Mouse (Mus musculus) bone marrow, adult 2 months (tissue): ENCODE measurements around the gene Ddost. TPM values are rescaled to one million over a fixed set of nuclear protein-coding genes. Genes with fewer than 3 reads are reported as not detected.

ENCODE experiments used
- H3K27ac ChIP-seq: fragments of 200-500 bp; 2 replicates; pipeline ENCODE4 v1.5.1; 2012; ENCODE audit warnings: low read depth, mild to moderate bottlenecking, control low read depth, inconsistent platforms, low read length; ENCODE audit not compliant: control insufficient read depth, poor library complexity, insufficient read depth
- H3K4me1 ChIP-seq: fragments of 200-500 bp; 2 replicates; pipeline ENCODE4 v1.6.1; 2011; ENCODE audit warnings: low read length; ENCODE audit not compliant: control insufficient read depth, insufficient read depth
- H3K4me3 ChIP-seq: fragments of 200-500 bp; replicated peaks from 2 replicates; pipeline ENCODE3; 2011; ENCODE audit warnings: mild to moderate bottlenecking, low read depth, low read length, control low read depth; ENCODE audit not compliant: control insufficient read depth
- CTCF ChIP-seq: fragments of 200-500 bp; IDR thresholded peaks from 2 replicates; pipeline ENCODE4 v1.5.1; 2011; ENCODE audit warnings: low read length, control low read depth; ENCODE audit not compliant: control insufficient read depth, insufficient read depth
- POLR2A ChIP-seq: fragments of 200-500 bp; IDR thresholded peaks from 2 replicates; pipeline ENCODE4 v1.6.1; 2011; ENCODE audit warnings: low read depth, mild to moderate bottlenecking, control low read depth, low read length, borderline replicate concordance; ENCODE audit not compliant: control insufficient read depth
- WGBS: fragments of 180-500 bp; shearing (Covaris S2); methylation state at CpG from one replicate; pipeline ENCODE4 v1.1.7; 2018; 5-methylcytosine and 5-hydroxymethylcytosine counted together
- polyA plus RNA-seq: library from polyadenylated mRNA; stranded (reverse); fragments of >200 nt; gene quantifications from 2 replicates; pipeline ENCODE4 v1.2.4, GENCODE M21; 2011; ENCODE audit warnings: low replicate concordance; ENCODE audit not compliant: missing spikeins, insufficient read depth, insufficient read length

Ddost gene
- polyA plus RNA-seq, 1 experiment = 64.8 TPM

DNA sequence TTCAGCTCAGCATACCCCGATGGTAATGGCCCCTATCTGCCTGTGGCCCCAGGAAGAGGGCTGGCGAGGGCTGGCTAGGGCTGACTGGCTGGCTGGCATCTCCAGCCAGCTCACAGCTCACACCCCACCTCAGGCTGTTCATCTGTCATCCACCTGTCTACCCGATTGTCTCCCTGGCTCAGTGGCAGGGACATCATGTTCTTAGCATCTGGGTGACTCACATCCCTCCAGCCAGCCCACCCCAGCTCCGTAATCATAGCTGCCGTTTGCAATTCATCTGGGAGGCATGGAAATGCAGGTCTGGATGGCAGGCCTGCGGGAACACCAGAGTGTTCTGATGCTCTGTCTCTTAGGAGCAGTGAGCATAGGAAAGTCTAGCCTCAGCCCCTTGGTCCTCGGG lies 26.2 kb upstream of the Ddost start:
- no peak overlapping the region for H3K27ac ChIP-seq
- H3K4me1 ChIP-seq = no peaks in the 10 kb centered on the region
- H3K4me3 ChIP-seq = no peak overlapping the region
- no peak for TF ChIP-seq CTCF
- TF ChIP-seq POLR2A = no peak
- 85% methylated on average over 7 of the region's 7 CpGs for WGBS

DNA sequence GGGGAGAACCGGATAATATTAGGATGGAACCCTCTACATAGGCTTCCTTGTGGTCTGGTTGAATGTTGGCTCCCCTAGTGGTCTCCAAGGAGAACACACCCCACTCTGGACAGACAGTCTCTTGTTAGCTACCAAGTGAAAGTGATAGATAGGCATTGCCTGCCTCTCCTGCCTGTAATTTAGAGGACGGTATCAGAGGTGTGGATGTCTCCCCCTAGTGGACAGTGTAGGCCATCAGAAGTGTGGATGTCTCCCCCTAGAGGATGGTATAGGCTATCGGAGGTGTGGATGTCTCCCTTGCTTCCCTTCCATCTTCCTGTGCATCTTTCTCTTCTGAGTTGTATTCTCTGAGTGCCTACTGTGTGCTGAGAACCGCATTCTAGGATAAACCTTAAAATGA lies 21.7 kb upstream of the Ddost start:
- no peak overlapping the region for H3K4me3 ChIP-seq
- no peak overlapping the region for H3K27ac ChIP-seq
- WGBS = 19% methylated on average over 4 of the region's 4 CpGs
- no peaks in the 10 kb centered on the region for H3K4me1 ChIP-seq
- TF ChIP-seq CTCF (peak; percentile 100), POLR2A (no peak)

DNA sequence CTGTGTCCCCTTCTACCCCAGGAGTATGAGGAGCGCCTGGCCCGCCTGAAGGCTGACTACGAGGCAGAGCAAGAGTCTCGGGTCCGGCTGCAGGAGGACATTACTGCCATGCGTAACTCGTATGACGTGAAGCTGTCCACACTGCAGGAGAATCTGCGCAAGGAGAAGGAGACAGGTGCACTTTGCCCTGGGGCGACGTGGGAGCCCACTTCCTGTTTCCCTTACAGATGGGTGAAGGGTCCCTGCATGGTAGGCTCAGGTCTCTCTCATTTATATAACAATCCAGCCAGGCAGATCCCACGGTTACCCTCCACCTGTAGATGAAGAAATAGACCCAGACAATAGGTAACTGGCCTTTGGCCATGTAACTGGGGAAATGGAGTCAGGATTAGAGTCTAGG lies 18.1 kb upstream of the Ddost start:
- Histone ChIP-seq H3K27ac (no peak overlapping the region), H3K4me1 (no peaks in the 10 kb centered on the region; the same call in 1 of the 2 replicates), H3K4me3 (no peak overlapping the region)
- TF ChIP-seq POLR2A = no peak
- no peak for TF ChIP-seq CTCF
- 67% methylated on average over 12 of the region's 12 CpGs for WGBS

DNA sequence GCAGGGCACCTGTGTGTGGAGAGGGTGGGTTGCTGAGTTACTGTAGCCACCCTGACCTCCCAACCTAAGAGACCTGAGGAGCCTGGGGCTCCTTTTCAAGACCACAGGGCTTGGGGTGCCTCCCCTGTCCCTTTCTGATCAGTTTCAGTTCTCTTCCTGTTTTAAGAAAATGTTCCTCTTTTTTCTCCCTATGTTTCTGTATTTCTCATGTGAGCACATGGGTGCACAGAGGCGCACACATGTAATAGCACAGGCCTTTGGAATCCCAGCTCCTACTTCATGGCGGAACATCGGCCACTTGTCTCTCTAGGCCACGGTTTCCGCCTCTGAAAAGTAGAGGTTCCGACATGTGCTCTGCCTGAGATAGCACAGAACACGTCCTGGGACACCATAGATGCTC lies 15.8 kb upstream of the Ddost start:
- no peak for TF ChIP-seq POLR2A
- no peak overlapping the region for H3K27ac ChIP-seq
- no peaks in the 10 kb centered on the region; the same call in 1 of the 2 replicates for H3K4me1 ChIP-seq
- 60% methylated on average over 7 of the region's 7 CpGs for WGBS
- no peak overlapping the region for H3K4me3 ChIP-seq

DNA sequence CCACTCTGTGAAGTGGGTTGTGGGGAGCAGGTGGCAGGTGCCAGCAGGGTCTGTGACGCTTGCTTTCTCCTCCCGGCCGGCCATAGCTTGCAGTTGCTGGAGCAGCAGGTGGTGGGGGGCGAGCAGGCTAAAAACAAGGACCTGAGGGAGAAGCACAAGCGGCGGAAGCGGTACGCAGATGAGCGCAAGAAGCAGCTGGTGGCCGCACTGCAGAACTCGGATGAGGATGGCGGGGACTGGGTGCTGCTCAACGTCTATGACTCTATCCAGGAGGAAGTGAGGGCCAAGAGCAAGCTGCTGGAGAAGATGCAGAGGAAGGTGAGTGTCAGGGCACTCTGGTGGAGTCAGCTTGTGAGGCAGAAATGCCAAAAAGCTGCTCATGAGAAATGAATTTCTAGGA lies 12.5 kb upstream of the Ddost start:
- WGBS = 87% methylated on average over 13 of the region's 13 CpGs
- TF ChIP-seq POLR2A (no peak), CTCF (no peak)
- no peak overlapping the region for H3K27ac ChIP-seq
- no peaks in the 10 kb centered on the region; the same call in 1 of the 2 replicates for H3K4me1 ChIP-seq
- H3K4me3 ChIP-seq = no peak overlapping the region

DNA sequence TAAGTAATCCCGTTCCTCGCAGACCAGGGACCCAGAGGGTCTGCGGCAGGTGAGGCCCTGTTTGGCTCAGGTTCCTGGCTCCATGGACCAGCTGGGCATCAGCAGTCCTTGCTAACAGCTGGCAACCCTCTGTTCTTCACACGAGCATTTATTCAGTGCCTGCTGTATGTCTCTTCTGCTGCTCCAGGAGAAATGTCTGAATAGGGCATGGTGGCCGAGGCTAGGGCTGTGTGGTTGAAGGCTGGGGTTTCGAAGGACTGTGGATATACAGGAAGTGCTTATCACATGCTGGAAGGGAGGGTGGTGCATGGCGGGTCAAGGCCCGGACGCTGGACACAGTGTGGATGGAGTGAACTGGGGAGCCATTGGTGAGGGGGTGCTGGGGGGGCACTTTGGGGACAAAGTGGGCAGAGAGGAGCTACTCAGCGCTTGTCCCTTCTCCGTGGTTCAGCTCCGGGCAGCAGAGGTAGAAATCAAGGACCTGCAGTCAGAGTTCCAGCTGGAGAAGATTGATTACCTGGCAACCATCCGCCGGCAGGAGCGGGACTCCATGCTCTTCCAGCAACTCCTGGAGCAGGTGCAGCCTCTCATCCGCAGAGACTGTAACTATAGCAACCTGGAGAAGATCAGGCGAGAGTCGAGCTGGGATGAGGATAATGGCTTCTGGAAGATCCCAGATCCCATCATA lies 11.1 kb upstream of the Ddost start:
- H3K4me3 ChIP-seq = no peak overlapping the region
- TF ChIP-seq POLR2A = no peak
- TF ChIP-seq CTCF = no peak
- H3K4me1 ChIP-seq = no peaks in the 10 kb centered on the region; the same call in 1 of the 2 replicates
- WGBS = 77% methylated on average over 18 of the region's 18 CpGs
- H3K27ac ChIP-seq = no peak overlapping the region

DNA sequence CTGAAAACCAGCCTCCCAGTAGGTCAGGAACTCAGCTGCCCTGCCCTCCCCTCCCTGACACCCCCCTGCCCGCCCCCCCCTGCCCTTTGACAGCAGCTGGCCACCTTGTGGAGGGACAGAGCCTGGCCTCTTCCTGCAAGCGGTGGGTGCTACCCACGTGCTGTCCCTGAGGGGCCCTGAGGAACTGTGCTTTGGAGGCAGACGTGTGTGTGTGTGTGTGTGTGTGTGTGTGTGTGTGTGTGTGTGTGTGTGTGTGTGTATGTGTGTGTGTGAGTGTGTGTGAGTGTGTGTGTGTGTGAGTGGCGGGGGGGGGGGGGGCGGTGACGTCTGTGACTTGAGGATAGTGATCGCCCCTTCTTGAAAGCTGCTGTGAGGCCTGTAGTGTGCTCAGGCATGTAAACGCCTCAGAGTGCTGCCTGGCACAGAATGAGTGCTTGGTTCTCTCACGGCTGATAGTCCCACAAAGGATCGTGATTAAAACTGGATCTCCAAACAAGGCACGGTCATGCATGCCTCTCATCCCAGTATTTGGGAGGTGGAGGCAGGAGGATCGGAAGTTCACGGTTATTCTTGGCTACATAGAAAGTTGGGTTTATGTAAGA lies 10.5 kb upstream of the Ddost start:
- TF ChIP-seq POLR2A (no peak), CTCF (no peak)
- Histone ChIP-seq H3K4me3 (no peak overlapping the region), H3K27ac (no peak overlapping the region), H3K4me1 (no peaks in the 10 kb centered on the region)
- 75% methylated on average over 11 of the region's 14 CpGs for WGBS

DNA sequence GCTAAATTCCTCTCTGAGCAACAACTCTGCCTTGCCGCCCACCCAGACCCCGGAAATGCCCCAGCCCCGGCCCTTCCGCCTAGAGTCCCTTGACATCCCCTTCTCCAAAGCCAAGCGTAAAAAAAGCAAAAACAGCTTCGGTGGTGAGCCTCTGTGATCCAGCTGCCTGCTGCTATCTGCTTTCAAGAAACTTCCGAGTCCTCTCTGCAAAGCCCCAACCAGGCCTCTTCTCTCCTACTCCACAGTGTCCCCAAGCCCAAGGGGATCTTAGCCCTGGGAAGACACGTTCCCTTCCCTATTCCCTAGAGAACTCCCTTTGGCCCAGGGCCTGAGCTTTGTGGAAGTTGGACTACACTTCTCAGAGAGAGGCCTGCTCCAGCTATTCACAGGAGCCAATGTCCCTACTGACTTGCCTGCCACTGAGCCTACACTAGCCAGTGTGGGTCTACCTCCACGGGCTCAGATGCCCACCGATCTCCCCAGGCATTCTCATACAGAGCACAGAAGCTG lies 3.2 kb upstream of the Ddost start:
- no peak for TF ChIP-seq CTCF
- TF ChIP-seq POLR2A = no peak
- Histone ChIP-seq H3K27ac (no peak overlapping the region), H3K4me3 (no peak overlapping the region), H3K4me1 (peaks cover 3% of the 10 kb centered on the region; the same call in 1 of the 2 replicates)
- WGBS = 86% methylated on average over 10 of the region's 10 CpGs
